Mouse (Mus musculus) ES-E14 (cell line): ENCODE results near the gene Dmrt1. TPM values are rescaled to one million over a fixed set of nuclear protein-coding genes. Genes with fewer than 3 reads are reported as not detected.

Source experiments
- DNase-seq: peaks from one replicate; pipeline ENCODE4 v3.0.0-alpha.2; 2013; ENCODE audit warnings: low read depth, low spot score
- H3K27ac ChIP-seq: 2 replicates; pipeline ENCODE4 v1.5.1; 2012; ENCODE audit warnings: low read depth, mild to moderate bottlenecking, low read length, moderate library complexity, mixed read lengths; ENCODE audit not compliant: poor library complexity, insufficient read depth, severe bottlenecking
- H3K36me3 ChIP-seq: 2 replicates; pipeline ENCODE4 v1.6.1; 2012; ENCODE audit warnings: mild to moderate bottlenecking, low read length, moderate library complexity, mixed read lengths; ENCODE audit not compliant: control insufficient read depth, poor library complexity, insufficient read depth, severe bottlenecking
- H3K4me1 ChIP-seq, 2 experiments: fragments of 150-350 bp in 1 of 2; sonication (generic) in 1 of 2; 2 replicates each; pipeline ENCODE4 v1.6.1; 2012; ENCODE audit warnings: low read length in 2 of 2, mild to moderate bottlenecking in 1 of 2, mixed read lengths in 1 of 2; ENCODE audit not compliant: control insufficient read depth in 2 of 2, insufficient read depth in 2 of 2, poor library complexity in 1 of 2
- H3K4me3 ChIP-seq, 2 experiments: fragments of 150-350 bp in 1 of 2; sonication (generic) in 1 of 2; 2 replicates each; pipeline ENCODE4 v1.5.1; 2012; ENCODE audit warnings: low read length in 2 of 2, low read depth in 1 of 2, mild to moderate bottlenecking in 1 of 2, mixed read lengths in 1 of 2; ENCODE audit not compliant: insufficient read depth in 1 of 2, poor library complexity in 1 of 2, severe bottlenecking in 1 of 2
- H3K9ac ChIP-seq: 2 replicates; pipeline ENCODE4 v1.6.1; 2012; ENCODE audit warnings: low read depth, mild to moderate bottlenecking, low read length, mixed read lengths; ENCODE audit not compliant: poor library complexity, insufficient read depth, severe bottlenecking
- H3K9me3 ChIP-seq: fragments of 150-350 bp; sonication (generic); 2 replicates; pipeline ENCODE4 v1.6.1; 2012; ENCODE audit warnings: low read depth, mild to moderate bottlenecking, low read length; ENCODE audit not compliant: control insufficient read depth, insufficient read depth
- CHD2 ChIP-seq: IDR thresholded peaks from 2 replicates; pipeline ENCODE4 v1.6.1; 2014; ENCODE audit warnings: mild to moderate bottlenecking, low read depth, low read length, inconsistent platforms
- HCFC1 ChIP-seq: IDR thresholded peaks from 2 replicates; pipeline ENCODE4 v1.6.1; 2012; ENCODE audit warnings: low read length, inconsistent platforms, borderline replicate concordance; ENCODE audit not compliant: insufficient read depth
- MAFK ChIP-seq: IDR thresholded peaks from 2 replicates; pipeline ENCODE4 v1.6.1; 2014; ENCODE audit warnings: mild to moderate bottlenecking, low read depth, low read length, inconsistent platforms; ENCODE audit not compliant: insufficient read depth
- ZC3H11A ChIP-seq: IDR thresholded peaks from 2 replicates; pipeline ENCODE4 v1.6.1; 2012; ENCODE audit warnings: low read depth, mild to moderate bottlenecking, inconsistent platforms, low read length, borderline replicate concordance
- ZNF384 ChIP-seq: IDR thresholded peaks from 2 replicates; pipeline ENCODE4 v1.6.1; 2012; ENCODE audit warnings: low read depth, low read length, inconsistent platforms
- in situ Hi-C, 2 experiments: fragments of 600-800 bp; cut with MboI; formaldehyde crosslinking; loops; one replicate each; pipeline ENCODE4 v1.15.1; 2025; ENCODE audit warnings: low sequenced_read_pairs in 2 of 2, inconsistent platforms in 1 of 2; ENCODE audit not compliant: unreplicated experiment in 2 of 2
- total RNA-seq: library from RNA; depleted of rRNA; stranded (reverse); fragments of 300-350 nt; gene quantifications from 2 replicates; pipeline ENCODE4 v1.2.3, GENCODE M21; 2012

Dmrt1 gene
- total RNA-seq, 1 experiment = 12.3 TPM

GRCm38 (mm10) chr19:25607461-25608205 is 102.2 kb downstream of the Dmrt1 start:
- Histone ChIP-seq H3K9me3 (no peaks in the 10 kb centered on the region), H3K4me1 (peaks cover 0 to 7% of the 10 kb centered on the region in 2 experiments; a peak in 3 of 4 replicates), H3K27ac (no peak overlapping the region), H3K4me3 (no peak overlapping the region), H3K9ac (no peak overlapping the region), H3K36me3 (no peaks in the 10 kb centered on the region)
- DNase-seq = no peak
- in situ Hi-C loops = loop anchor here (5.0 to 10.0 kb wide), 3 partner anchors 65 to 997 kb away; partner anchors contain the start of genes Dmrt2 (in 1 of the 2) and Smarca2 (in 1 of the 2)
- TF ChIP-seq CHD2 = no peak
- no peak for TF ChIP-seq ZNF384
- no peak for TF ChIP-seq MAFK
- TF ChIP-seq ZC3H11A = no peak
- no peak for TF ChIP-seq HCFC1

DNA sequence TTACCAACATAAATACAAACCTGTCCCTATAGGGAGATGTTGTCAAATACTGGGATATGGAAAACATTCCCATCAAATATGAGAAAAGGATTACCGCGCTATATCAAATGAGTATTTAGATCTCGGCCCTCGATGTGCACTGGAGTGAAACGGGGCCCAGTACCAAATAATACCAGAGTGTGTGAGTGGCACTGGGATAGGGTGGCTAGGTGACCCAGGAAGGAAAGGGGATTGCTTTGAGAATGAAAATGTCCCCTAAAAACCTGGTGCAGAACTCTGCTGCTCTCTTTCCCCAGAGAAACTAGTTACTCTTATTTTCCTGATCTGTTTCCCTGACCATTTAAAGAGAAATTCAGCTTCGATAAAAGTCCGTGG is 102.8 kb downstream of the Dmrt1 start:
- TF ChIP-seq ZNF384 = no peak
- TF ChIP-seq CHD2 = no peak
- no peak for TF ChIP-seq MAFK
- no peak for TF ChIP-seq ZC3H11A
- TF ChIP-seq HCFC1 = no peak
- no peak overlapping the region for H3K9ac ChIP-seq

GRCm38 (mm10) chr19:25608961-25609850 is 103.8 kb downstream of the Dmrt1 start:
- H3K9ac ChIP-seq = no peak overlapping the region
- no peak for DNase-seq
- no peak overlapping the region for H3K27ac ChIP-seq
- TF ChIP-seq ZC3H11A = no peak
- no peak for TF ChIP-seq MAFK
- no peak for TF ChIP-seq ZNF384
- TF ChIP-seq CHD2 = no peak
- no peak for TF ChIP-seq HCFC1
- peaks cover 0 to 7% of the 10 kb centered on the region in 2 experiments; a peak in 2 of 4 replicates for H3K4me1 ChIP-seq
- in situ Hi-C loops = loop anchor here (5.0 to 10.0 kb wide), 3 partner anchors 63 to 996 kb away; partner anchors contain the start of genes Dmrt2 (in 1 of the 2) and Smarca2 (in 1 of the 2)
- H3K9me3 ChIP-seq = no peaks in the 10 kb centered on the region
- no peaks in the 10 kb centered on the region for H3K36me3 ChIP-seq
- H3K4me3 ChIP-seq = no peak overlapping the region

More for the DNA sequence above, 102.8 kb downstream of the Dmrt1 start:
- Histone ChIP-seq H3K4me3 (no peak overlapping the region), H3K9me3 (no peaks in the 10 kb centered on the region), H3K4me1 (peaks cover 0 to 7% of the 10 kb centered on the region in 2 experiments; a peak in 3 of 4 replicates), H3K36me3 (no peaks in the 10 kb centered on the region), H3K27ac (no peak overlapping the region)
- in situ Hi-C loops = loop anchor here (5.0 to 10.0 kb wide), 3 partner anchors 64 to 997 kb away; partner anchors contain the start of genes Dmrt2 (in 1 of the 2) and Smarca2 (in 1 of the 2)
- DNase-seq = no peak

DNA sequence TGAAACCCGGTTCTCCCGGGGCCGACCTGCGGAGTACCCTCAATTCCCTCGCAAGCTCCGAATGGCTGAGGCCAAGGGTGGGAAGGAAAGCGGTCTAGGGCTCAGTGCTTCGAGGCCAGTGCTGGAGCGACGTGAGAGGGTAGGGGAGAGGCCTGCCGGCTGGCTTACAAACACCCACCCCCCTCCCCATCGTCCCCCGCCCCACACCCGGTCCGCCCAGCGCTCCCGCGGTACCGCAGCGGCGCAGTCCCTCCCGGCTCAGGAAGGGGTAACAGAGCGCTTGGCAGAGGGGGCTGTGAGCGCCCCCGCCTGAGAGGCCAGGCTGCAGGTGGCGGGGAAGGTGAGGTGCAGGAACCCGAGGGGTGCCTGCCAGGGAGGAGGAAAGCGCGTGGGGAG is 104.6 kb downstream of the Dmrt1 start, which contains the start of gene Dmrt3:
TSS of gene Dmrt3 (plus strand) at position 287 of the 396 bp plus-strand sequence.
- in situ Hi-C loops = no loop called here

More for the DNA sequence above, 104.6 kb downstream of the Dmrt1 start, which contains the start of gene Dmrt3:
- Histone ChIP-seq H3K27ac (no peak within 1 kb of the TSS), H3K4me1 (peaks cover 0 to 5% of the 10 kb centered on the region in 2 experiments; a peak in 2 of 4 replicates), H3K9ac (peak within 1 kb of the TSS; percentile 65), H3K4me3 (peak within 1 kb of the TSS; percentile 53 to 86), H3K9me3 (no peaks in the 10 kb centered on the region), H3K36me3 (no peaks in the 10 kb centered on the region)
- no peak for TF ChIP-seq ZNF384
- TF ChIP-seq ZC3H11A = no peak
- no peak for TF ChIP-seq MAFK
- DNase-seq = no peak
